Mouse (Mus musculus) heart, embryonic 15.5 days (tissue): ENCODE results near the gene Vwa7. TPM values are rescaled to one million over a fixed set of nuclear protein-coding genes. Genes with fewer than 3 reads are reported as not detected.

Source experiments
- ATAC-seq: fragments of 200-750 bp; cut with Nextera tagmentation; replicated peaks from 2 replicates; pipeline ENCODE4 v1.8.0; 2017; ENCODE audit warnings: low read depth, moderate TSS enrichment; ENCODE audit not compliant: insufficient number of reproducible peaks, insufficient read depth, low FRiP score
- H3K27ac ChIP-seq: fragments of 300-500 bp; sonication (generic); 2 replicates; pipeline ENCODE4 v1.5.1; 2015; ENCODE audit warnings: mild to moderate bottlenecking, inconsistent platforms
- H3K27me3 ChIP-seq: fragments of 300-500 bp; sonication (generic); 2 replicates; pipeline ENCODE4 v1.6.1; 2015; ENCODE audit warnings: inconsistent platforms
- H3K36me3 ChIP-seq: fragments of 300-500 bp; sonication (generic); 2 replicates; pipeline ENCODE4 v1.6.1; 2015; ENCODE audit warnings: mild to moderate bottlenecking, inconsistent platforms
- H3K4me1 ChIP-seq: fragments of 300-500 bp; sonication (generic); replicated peaks from 2 replicates; pipeline ENCODE4 v1.6.1; 2015; ENCODE audit warnings: inconsistent platforms
- H3K4me2 ChIP-seq: fragments of 300-500 bp; sonication (generic); 2 replicates; pipeline ENCODE4 v1.6.1; 2015; ENCODE audit warnings: inconsistent platforms, mild to moderate bottlenecking, moderate library complexity
- H3K4me3 ChIP-seq: fragments of 300-500 bp; sonication (generic); 2 replicates; pipeline ENCODE4 v1.5.1; 2015; ENCODE audit warnings: mild to moderate bottlenecking, inconsistent platforms
- H3K9ac ChIP-seq: fragments of 300-500 bp; sonication (generic); 2 replicates; pipeline ENCODE4 v1.6.1; 2015; ENCODE audit warnings: mild to moderate bottlenecking, inconsistent platforms
- H3K9me3 ChIP-seq: fragments of 300-500 bp; sonication (generic); replicated peaks from 2 replicates; pipeline ENCODE4 v1.6.1; 2016; ENCODE audit warnings: inconsistent platforms
- WGBS: fragments of 180-500 bp; shearing (Covaris S2); methylation state at CpG from one replicate; pipeline ENCODE4 v1.1.7; 2015; ENCODE audit warnings: mixed read lengths; 5-methylcytosine and 5-hydroxymethylcytosine counted together
- polyA plus RNA-seq: library from polyadenylated mRNA; unstranded; fragments of >200 nt; fragmentation: Nextera tagmentation; extraction: Ambion mirVana; gene quantifications from 2 replicates; pipeline ENCODE4 v1.2.1, GENCODE M21; 2015

Gene Vwa7
- polyA plus RNA-seq, 1 experiment from 2014 or later: 0.31 TPM

DNA sequence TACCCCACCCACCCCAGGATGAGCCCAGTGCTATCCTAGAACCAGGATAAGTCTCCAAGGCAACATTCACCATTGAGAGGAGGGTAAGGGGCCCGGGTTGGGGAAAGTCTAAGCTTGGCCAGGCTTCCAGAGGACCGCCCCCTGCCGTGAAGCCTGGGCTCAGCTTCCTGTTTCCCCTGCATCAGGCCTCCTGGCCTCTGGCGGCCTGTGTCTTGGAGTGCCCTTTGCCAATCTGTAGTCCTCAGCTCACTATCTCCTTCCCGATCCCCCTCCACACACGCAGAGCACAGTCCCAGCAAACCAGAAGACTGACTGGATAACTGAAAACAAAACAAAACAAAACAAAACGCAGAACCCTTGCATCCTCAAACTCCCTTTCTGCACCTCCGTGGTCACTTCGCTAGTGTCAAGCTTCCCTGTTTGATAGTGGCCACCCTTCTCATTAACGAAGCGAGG, 33.2 kb downstream of the Vwa7 start, which contains the start of gene Clic1:
Clic1 (plus strand) TSS at position 406 of the 456 bp plus-strand sequence.
- Histone ChIP-seq H3K4me1 (peaks cover 65% of the 10 kb centered on the region), H3K4me2 (peak within 1 kb of the TSS; percentile 76), H3K27me3 (no peaks in the 10 kb centered on the region), H3K4me3 (peak within 1 kb of the TSS; percentile 73), H3K36me3 (peaks cover 24% of the 10 kb centered on the region), H3K27ac (peak within 1 kb of the TSS; percentile 98), H3K9ac (peak within 1 kb of the TSS; percentile 76), H3K9me3 (no peaks in the 10 kb centered on the region)
- WGBS: 2% methylated on average over 11 of the region's 11 CpGs
- peak; percentile 36 for ATAC-seq

DNA sequence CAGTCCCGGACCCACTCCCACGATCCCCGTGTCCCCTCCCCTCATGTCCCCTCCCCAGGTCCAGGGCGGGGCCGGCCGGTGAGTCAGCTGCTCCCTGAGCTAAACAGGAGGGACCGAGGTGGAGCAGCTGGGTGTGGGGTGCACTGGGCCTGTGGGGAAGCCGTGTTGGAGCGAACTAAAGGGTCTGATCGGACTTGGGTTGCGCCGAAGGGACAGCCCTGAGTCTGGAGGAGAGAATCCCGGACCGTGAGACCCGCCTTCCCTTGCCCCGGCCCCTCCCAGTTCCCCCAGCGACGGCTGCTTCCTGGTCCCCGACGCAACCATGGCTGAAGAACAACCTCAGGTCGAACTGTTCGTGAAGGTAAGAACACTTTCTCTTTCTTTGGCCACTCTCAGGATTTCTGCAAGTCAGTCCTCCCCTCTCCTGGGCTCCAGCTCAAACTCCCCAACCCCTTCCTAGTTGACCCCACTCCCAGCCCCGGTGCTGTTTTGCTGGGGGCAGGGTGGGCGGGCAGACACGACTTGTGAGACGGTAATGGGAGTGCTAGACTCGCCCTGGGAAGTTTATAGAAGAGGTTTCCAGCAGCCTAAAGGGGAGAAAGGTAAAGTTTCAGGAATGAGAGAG, 33.9 kb downstream of the Vwa7 start:
- peak; percentile 15 for ATAC-seq
- Histone ChIP-seq H3K4me2 (peak overlapping the region; percentile 76), H3K27ac (peak overlapping the region; percentile 98), H3K4me1 (peaks cover 58% of the 10 kb centered on the region), H3K27me3 (no peaks in the 10 kb centered on the region), H3K36me3 (peaks cover 30% of the 10 kb centered on the region), H3K9me3 (no peaks in the 10 kb centered on the region), H3K9ac (peak overlapping the region; percentile 76), H3K4me3 (peak overlapping the region; percentile 73)
- WGBS: under 1% methylated on average over 27 of the region's 27 CpGs

DNA sequence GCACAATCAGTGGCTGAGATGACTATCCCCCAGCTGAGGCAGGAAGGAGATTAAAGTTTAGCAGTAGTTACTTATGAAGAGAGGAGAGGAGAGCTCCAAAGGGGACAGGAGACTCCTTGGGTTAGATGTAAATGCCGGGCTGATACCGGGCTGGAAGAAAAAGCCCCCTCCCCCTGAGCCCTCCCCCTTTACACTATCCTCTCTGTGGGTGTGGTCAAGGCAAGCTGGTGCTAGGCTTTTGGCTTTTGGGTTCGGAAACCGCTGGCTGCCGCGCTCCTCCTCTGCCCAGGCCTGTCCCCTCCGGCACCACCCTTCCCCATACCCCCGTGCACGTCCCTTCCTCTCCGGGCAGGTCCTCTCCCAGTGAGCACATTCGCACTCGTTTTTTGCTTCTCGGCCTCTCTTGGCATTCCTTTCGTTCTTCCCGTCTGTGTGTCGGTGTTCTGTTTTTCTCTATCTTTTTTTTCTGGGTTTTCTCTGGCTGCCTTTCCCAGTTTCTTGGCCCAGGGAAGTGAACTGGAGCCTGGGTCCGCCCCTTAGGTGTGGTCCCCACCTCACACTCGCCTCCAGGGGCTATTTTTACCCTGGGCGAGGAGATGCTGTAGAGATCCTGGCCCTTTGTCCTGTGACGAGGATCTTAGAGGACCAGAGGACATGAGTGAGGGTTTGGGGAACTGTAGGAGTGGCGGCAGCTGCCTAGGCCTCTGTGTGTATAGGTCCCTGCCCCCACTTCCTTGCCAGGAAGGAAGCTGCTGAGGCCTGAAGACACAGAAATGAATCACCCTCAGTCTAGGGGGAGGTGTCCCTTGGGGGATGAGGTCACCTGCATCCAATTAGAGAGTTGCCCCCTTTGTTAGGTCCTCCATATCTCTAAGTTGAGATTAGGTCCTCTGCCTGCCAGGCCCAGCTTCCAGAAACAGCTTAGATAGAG, 35.0 kb downstream of the Vwa7 start:
- peak overlapping the region; percentile 76 for H3K4me2 ChIP-seq
- H3K9ac ChIP-seq: peak overlapping the region; percentile 80
- H3K9me3 ChIP-seq: no peaks in the 10 kb centered on the region
- peak overlapping the region; percentile 98 for H3K27ac ChIP-seq
- H3K4me1 ChIP-seq: peaks cover 52% of the 10 kb centered on the region
- under 1% methylated on average over 21 of the region's 21 CpGs for WGBS
- peaks cover 42% of the 10 kb centered on the region for H3K36me3 ChIP-seq
- peak; percentile 71 for ATAC-seq
- H3K4me3 ChIP-seq: peak overlapping the region; percentile 73
- H3K27me3 ChIP-seq: no peaks in the 10 kb centered on the region

DNA sequence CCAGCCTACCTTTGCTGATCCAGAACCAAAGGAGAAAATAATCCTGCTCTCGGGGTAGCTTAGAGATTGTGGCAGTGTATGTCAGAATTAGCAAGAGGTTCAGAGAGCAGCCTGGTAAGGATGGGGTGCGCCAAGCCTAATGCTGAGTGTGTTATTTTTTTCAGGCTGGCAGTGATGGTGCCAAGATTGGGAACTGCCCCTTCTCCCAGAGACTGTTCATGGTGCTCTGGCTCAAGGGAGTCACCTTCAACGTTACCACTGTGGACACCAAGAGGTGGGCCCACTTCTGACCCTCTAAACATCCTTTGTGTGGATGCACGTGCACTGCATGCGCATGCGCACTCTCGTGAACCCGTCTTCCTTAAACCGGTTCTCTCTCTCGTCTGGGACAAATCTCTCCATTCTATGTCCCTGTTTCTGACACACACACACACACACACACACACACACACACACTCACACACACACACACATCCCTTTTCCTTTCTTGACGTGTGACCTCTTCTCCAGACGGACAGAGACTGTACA, 36.0 kb downstream of the Vwa7 start:
- Histone ChIP-seq H3K4me3 (peak overlapping the region; percentile 73), H3K36me3 (peaks cover 48% of the 10 kb centered on the region), H3K4me2 (peak overlapping the region; percentile 76), H3K27ac (peak overlapping the region; percentile 98), H3K9ac (peak overlapping the region; percentile 80), H3K27me3 (no peaks in the 10 kb centered on the region), H3K9me3 (no peaks in the 10 kb centered on the region), H3K4me1 (peaks cover 46% of the 10 kb centered on the region)
- ATAC-seq: no peak
- WGBS: 55% methylated on average over 12 of the region's 12 CpGs

DNA sequence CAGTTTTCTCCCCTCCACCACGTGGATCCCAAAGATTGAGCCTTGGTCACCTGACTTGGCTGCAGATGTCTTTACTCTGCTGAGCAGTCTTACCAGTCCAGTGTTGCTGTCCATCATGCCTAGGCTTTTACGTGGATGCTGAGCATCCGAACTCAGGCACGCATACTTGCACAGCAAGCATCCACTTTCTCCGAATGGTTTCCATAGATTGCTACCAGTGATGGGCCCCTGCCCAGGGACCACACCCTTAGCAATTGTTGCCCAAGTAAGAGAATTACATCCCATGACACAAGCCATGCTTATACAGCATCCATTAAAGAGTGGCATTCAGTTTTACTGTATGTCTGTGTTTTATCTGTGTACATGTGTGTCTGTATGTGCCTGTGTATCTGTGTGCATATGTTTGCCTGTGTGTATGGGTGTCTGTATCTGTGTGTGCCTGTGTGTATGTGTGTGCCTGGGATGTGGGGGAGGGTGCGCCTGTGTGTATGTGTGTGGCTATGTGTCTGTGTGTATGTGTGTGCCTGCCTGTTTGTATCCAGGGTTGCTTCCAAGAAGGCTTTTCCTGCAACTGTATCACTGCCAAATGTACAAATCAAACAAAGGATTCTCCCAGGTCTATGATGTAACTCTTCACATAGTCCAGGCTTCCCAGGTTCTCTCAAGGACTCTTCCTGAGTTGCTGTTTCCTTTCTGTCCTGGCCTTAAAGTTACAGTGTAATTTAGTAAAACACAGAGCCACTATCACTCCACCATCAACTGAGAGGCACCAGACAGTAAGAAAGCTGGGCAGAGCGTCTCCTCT, 39.5 kb downstream of the Vwa7 start:
- H3K9me3 ChIP-seq: no peaks in the 10 kb centered on the region
- peak overlapping the region; percentile 33; the same call in 1 of the 2 replicates for H3K27ac ChIP-seq
- no peak overlapping the region for H3K9ac ChIP-seq
- peaks cover 63% of the 10 kb centered on the region for H3K36me3 ChIP-seq
- peaks cover 41% of the 10 kb centered on the region for H3K4me1 ChIP-seq
- WGBS: 85% methylated on average over 7 of the region's 7 CpGs
- ATAC-seq: no peak
- H3K27me3 ChIP-seq: no peaks in the 10 kb centered on the region
- H3K4me2 ChIP-seq: no peak overlapping the region
- H3K4me3 ChIP-seq: no peak overlapping the region

DNA sequence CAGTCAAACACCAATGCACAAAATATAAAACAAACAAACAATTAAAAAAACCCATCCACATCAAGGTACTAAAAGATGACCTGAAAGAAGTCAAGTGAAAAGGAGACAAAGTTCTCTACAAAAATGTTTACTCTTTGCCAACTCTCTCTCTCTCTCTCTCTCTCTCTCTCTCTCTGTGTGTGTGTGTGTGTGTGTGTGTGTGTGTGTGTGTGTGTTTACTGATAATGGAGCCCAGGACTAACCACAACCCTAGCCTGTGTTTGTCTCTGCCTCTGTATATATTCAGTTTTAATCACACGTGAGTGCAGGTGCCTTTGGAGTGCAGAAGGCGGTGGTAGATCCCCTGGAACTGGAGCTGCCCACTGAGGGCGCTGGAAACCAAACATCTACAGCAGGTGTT, 40.7 kb downstream of the Vwa7 start:
- H3K9me3 ChIP-seq: no peaks in the 10 kb centered on the region
- H3K9ac ChIP-seq: no peak overlapping the region
- H3K27ac ChIP-seq: no peak overlapping the region
- ATAC-seq: no peak
- no peak overlapping the region for H3K4me2 ChIP-seq
- no peaks in the 10 kb centered on the region for H3K27me3 ChIP-seq
- 77% methylated on average over 3 of the region's 3 CpGs for WGBS
- H3K4me1 ChIP-seq: peaks cover 41% of the 10 kb centered on the region
- H3K36me3 ChIP-seq: peaks cover 73% of the 10 kb centered on the region
- H3K4me3 ChIP-seq: no peak overlapping the region

DNA sequence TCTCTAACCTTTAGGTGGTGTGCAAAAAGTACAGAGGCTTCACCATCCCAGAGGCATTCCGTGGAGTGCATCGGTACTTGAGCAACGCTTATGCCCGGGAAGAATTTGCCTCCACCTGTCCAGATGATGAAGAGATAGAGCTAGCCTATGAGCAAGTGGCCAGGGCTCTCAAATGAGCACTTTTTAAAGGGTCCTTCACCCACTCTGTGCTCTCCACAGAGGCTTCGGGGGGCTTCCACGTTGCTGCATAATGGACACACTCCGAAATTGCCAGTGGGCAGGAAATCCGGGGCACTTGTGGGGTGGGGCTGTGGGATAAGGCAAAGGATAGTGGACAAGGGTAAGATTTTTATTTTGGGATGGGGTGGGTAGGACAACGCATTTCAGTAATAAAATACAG, 41.9 kb downstream of the Vwa7 start:
- peaks cover 61% of the 10 kb centered on the region for H3K36me3 ChIP-seq
- peak overlapping the region; percentile 73 for H3K4me3 ChIP-seq
- no peaks in the 10 kb centered on the region for H3K27me3 ChIP-seq
- no peaks in the 10 kb centered on the region for H3K9me3 ChIP-seq
- no peak overlapping the region; the same call in 1 of the 2 replicates for H3K4me2 ChIP-seq
- WGBS: 56% methylated on average over 9 of the region's 9 CpGs
- 0 out of 2 replicates have a peak overlapping the region, but pooled peaks have one; percentile 74 for H3K9ac ChIP-seq
- no peak for ATAC-seq
- H3K27ac ChIP-seq: peak overlapping the region; percentile 93
- H3K4me1 ChIP-seq: peaks cover 32% of the 10 kb centered on the region

DNA sequence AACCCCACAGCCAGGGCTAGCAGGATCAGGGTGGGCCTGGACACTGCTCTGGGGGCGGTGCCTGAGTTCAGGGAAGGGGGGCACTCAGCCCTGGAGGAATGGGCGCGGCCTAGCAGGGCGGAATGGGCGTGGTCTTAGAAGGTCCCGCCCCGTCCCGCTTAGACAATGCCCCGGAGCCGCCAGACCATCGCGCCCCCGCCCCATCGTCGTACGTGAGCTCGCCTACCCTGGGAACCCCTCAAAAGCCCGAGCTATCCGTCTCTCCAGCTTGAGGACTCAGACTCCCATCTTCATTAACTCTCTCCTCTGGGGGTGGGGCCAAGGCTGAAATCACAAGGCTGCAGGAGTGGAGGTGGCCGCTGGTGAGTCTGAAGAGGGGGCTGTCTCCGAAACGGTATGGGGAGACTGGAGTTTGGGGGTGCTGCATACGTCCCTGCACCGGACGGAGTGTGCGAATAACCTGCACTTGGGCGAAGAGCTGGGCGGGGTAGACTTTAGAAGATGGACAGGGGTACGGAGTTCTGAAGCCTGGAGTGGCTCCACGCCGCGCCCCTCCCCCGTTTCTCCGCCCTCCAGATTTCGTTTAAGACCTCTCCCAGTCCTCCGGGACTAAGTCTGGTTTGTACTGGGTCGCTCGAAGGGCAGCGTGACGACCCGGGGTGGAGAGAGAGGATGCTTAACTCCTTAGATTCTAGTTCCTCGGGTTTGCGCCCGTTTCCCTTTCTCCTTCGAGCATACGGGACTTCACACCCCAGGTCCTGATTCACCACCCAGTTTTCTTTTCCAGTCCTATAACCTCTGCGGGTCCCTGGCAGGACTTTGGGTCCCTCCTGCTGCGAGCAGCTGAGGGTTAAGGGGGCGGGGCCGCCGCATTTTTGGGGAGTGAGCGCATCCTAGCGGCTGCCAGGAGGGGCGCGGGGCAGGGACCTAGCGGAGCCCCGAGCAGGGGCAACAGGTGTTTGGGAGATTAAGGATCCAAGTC, 42.8 kb downstream of the Vwa7 start, which contains the start of gene Ddah2:
Ddah2 (plus strand) TSS at position 125 of the 982 bp plus-strand sequence.
- peaks cover 52% of the 10 kb centered on the region for H3K36me3 ChIP-seq
- H3K4me2 ChIP-seq: peak within 1 kb of the TSS; percentile 71
- H3K9ac ChIP-seq: peak within 1 kb of the TSS; percentile 74
- peaks cover 28% of the 10 kb centered on the region for H3K4me1 ChIP-seq
- peak; percentile 91 for ATAC-seq
- H3K27ac ChIP-seq: peak within 1 kb of the TSS; percentile 93
- H3K27me3 ChIP-seq: peaks cover 2% of the 10 kb centered on the region; the same call in 1 of the 2 replicates
- WGBS: under 1% methylated on average over 57 of the region's 57 CpGs
- no peaks in the 10 kb centered on the region for H3K9me3 ChIP-seq
- H3K4me3 ChIP-seq: peak within 1 kb of the TSS; percentile 73

DNA sequence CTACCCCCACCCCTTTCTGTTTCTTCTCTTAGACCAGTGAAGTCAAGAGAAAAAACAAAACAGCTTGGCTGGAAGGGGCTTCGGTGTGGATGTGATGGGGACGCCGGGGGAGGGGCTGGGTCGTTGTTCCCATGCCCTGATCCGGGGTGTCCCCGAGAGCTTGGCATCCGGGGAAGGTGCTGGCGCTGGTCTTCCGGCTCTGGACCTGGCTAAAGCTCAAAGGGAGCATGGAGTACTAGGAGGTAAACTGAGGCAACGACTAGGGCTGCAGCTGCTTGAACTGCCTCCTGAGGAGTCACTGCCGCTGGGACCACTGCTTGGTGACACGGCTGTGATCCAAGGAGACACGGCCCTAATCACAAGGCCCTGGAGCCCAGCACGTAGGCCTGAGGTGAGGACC, 43.7 kb downstream of the Vwa7 start:
- peak overlapping the region; percentile 71 for H3K4me2 ChIP-seq
- peak overlapping the region; percentile 73 for H3K4me3 ChIP-seq
- 28% methylated on average over 14 of the region's 14 CpGs for WGBS
- no peak for ATAC-seq
- peak overlapping the region; percentile 93 for H3K27ac ChIP-seq
- H3K4me1 ChIP-seq: peaks cover 37% of the 10 kb centered on the region
- H3K9ac ChIP-seq: peak overlapping the region; percentile 74
- H3K9me3 ChIP-seq: no peaks in the 10 kb centered on the region
- peaks cover 45% of the 10 kb centered on the region for H3K36me3 ChIP-seq
- H3K27me3 ChIP-seq: peaks cover 10% of the 10 kb centered on the region
